Mouse (Mus musculus): ENCODE measurements around the gene Hirip3.
A peak's percentile ranks its signal among the peaks of the same experiment; 100 is the strongest.

The Hirip3 gene

GRCm38 (mm10) chr7:126861429-126862130, at the start of gene Hirip3:
Gene Hirip3 (plus strand): TSS chr7:126861972.
- DNase-seq (ENCODE audit: low read depth, low spot score): peak; percentile 97

DNA sequence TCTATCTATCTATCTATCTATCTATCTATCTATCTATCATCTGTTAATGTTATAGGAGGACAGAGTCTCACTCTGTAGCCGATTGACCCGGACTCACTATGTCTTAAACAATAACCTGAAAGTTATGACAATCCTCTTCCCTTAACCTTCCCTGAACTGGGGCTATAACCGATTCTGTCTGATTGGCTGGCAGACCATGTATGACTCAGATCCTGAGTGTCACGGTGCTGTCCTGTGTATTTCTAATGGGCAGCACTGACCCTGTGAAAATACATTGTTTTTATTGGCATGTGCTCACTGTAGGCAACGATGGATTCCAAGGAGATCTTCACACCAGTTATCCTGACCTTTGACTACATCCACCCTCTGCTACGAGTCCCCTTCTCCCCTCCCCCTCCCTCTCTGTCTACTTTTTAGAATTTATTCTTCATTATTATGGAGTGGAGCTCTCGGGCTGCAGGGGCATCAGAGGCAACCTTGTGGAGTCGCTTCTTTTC, 46.0 kb upstream of the Hirip3 start:
- DNase-seq (ENCODE audit: low read depth, low spot score): no peak

- DNase-seq (ENCODE audit: low read depth, low spot score): no peak
Measured at GRCm38 (mm10) chr7:126816494-126816893, 45.3 kb upstream of the Hirip3 start.

GRCm38 (mm10) chr7:126817595-126817994, 44.2 kb upstream of the Hirip3 start:
- peak; percentile 59 for DNase-seq (ENCODE audit: low read depth, low spot score)

GRCm38 (mm10) chr7:126818818-126819217, 43.0 kb upstream of the Hirip3 start:
- no peak for DNase-seq (ENCODE audit: low read depth, low spot score)

- DNase-seq (ENCODE audit: low read depth, low spot score): peak; percentile 86
Measured at GRCm38 (mm10) chr7:126821835-126822511, 39.8 kb upstream of the Hirip3 start.

DNA sequence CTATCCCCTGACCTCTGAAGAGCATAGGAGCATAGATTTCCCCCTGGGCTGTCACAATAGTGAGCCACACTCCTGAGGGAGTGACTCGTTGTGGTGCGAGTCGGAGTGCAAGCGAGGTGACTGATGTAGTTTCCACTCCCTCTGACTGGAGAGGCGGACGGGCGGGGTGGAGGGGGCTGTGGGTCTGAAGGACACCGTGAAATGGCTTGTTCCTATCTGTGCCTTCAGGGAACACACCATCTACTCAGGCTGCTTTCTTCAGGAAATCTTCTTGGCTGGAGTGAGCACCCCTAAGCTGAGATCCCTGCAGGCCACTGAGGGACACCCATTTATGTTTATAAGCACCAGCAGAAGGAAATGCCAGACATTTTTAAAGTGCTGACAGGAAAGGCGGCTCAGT, 39.0 kb upstream of the Hirip3 start:
- DNase-seq (ENCODE audit: low read depth, low spot score): no peak

GRCm38 (mm10) chr7:126823202-126823711, 38.5 kb upstream of the Hirip3 start:
- no peak for DNase-seq (ENCODE audit: low read depth, low spot score)

DNA sequence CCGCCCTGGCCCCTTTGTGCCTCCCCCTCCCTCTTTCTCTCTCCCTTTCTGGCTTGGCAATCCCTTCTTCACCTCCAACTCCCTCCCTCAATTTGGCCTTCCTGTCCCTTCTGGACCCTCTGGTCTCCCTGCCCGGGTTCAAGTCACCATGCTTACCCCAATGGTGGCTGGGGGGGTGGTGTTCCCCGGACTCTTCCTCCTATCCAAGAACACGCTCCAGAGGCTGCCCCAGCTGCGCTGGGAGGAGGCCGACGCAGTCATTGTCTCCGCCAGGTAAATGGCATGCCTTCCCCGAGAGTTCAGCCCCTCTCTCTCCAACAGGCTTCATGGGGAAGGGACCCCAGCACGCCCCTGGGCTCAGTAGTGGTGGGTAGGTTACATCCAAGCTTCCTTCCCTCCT, 37.8 kb upstream of the Hirip3 start:
- DNase-seq (ENCODE audit: low read depth, low spot score): no peak

GRCm38 (mm10) chr7:126825403-126825802, 36.4 kb upstream of the Hirip3 start:
- no peak for DNase-seq (ENCODE audit: low read depth, low spot score)

- no peak for DNase-seq (ENCODE audit: low read depth, low spot score)
Measured at GRCm38 (mm10) chr7:126825952-126826351, 35.8 kb upstream of the Hirip3 start.

GRCm38 (mm10) chr7:126831539-126831938, 30.2 kb upstream of the Hirip3 start, which contains the start of gene 4930451I11Rik:
Gene 4930451I11Rik (minus strand): TSS chr7:126831639.
- no peak for DNase-seq (ENCODE audit: low read depth, low spot score)

DNA sequence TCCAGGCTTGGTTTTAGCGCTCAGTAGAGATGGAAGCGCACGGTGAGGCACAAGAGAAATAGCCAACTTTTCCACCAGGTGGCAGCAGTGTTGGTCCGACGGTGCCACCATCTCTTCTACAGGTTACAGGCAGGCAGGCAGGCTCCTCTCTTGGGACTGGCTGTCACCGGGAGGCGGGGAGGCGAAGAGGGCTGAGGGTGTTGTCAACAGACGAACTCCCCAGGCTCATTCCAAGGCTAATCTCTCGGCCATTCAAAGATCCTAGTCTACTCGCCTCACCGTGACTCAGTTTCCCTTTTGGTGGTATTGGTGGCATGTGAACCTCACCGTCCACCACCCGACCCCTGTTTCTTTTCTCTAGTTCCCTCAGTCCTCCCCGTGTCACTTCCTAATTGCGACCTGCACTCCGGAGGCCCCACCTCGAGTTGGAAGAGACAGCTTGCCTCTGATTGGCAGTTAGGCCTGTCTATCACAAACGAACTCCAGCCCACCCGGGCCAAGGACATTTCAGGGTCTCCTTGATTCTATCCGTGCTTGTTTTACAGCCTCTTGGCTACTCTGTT, 29.7 kb upstream of the Hirip3 start:
- peak; percentile 97 for DNase-seq (ENCODE audit: low read depth, low spot score)

DNA sequence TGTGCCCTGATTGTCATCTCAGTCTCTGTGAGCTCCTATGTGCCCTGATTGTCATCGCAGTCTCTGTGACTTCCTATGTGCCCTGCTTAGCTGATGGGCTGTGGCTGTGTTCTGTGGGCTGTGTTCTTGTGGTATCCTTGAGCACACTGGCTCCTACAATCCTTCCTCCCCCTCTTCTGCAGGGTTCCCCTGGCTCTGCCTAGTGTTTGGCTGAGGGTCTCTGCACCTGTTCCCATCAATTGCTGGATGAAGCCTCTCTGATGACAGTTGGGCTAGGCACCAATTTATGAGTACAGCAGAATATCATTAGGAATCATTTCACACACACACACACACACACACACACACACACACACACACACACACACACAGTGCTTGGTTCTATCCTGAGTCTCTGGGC, 28.5 kb upstream of the Hirip3 start:
- no peak for DNase-seq (ENCODE audit: low read depth, low spot score)

DNA sequence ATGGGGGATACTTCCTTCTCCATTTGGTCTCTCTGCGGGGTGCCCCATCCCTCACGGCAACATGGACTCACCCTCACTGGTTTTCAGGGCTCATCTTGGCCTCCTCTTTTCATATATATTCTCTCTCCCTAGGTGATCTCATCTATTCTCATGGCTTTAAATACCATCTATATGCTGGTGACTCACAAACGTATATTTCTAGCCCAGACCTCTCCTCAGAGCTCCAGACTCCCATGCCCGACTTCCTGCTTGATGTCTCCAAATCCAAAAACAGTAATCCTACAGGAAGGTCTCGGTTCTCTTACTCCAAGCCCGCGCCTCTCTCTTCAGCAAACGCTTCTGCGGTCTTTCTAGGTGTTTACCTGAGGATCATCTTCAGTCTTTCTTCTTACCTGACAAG, 18.5 kb upstream of the Hirip3 start:
- DNase-seq (ENCODE audit: low read depth, low spot score): no peak

DNA sequence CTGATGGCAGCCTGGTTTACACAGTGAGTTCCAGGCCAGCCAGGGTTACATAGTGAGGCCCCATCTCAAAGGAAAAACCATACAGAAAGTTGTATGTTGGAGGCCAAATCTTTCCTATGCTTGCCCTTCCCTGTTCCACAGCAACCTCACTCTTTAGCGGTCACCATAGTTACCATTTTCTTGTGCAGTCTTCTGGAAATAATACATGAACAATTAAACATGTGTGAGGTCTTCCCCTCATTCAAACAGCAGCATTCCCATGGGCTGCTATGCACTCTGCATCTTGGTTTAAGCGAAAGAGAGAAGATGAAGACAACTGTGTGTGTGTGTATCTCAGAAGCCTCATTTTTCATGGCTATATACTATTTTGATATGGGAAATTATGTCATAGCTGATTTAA, 16.3 kb upstream of the Hirip3 start:
- no peak for DNase-seq (ENCODE audit: low read depth, low spot score)

DNA sequence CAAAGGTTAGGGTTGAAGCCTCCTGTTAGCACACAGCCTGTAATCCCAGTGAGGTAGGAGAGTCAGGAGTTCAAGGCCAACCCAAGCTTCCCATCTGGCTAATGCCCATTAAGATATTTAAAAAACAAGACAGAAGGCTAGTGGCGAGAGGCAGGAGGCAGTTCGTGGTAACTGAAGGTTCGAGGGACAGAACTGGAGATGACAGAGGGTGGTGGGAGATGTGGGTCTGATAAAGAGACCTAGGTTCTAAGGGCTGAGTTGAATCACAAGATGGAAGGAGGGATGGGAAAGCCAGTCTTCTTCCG, 14.7 kb upstream of the Hirip3 start, which contains the start of gene Doc2a:
Gene Doc2a, plus strand, starts transcription at position 301 of the 305 bp plus-strand sequence.
- no peak for DNase-seq (ENCODE audit: low read depth, low spot score)

DNA sequence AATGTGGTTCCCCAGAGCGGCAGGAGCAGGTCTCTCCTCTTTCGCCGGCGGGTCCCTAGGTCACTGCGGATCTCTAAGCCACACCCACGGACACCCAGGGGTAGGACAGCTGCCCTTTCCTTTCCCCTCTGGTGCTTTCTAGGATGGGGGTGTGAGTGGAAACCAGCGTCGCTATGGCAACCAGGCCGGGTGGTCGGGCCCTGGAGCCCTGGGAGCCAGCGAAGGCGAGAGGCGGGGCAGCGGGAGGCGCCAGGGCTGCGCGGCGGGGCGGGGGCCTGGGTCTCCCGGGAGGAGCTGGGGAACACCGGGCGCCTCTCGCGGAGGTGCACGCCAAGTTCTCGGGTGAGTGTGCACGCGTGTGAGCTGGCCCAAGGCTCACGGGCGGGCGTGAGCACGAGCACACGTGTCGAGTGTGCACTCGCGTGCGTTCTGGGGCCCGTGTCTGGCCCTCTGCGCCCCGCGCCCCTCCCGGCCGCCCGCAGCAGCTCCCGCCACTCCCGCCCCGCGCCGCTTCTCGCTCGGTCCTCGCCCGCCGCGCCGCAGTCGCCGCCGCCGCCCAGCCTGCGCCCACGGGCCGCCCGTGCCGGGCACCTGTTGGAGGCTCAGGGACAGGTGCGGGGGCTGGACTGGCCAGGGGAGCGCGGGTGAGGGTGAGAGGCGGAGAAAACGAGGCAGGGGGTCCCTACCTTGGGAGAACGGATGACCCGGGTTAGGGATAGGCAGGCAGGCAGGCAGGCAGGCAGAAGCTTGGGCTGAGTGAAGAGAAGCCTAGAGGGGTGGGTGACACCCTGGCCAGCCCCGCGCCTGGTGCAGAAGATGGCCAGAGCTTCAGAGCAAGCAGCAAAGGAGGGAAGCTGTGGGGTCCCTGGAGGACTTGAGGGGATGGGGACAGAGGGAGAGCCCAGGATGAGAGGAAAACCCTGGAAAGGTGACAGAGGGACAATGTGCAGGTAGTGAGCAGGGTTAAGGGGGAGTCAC, 14.1 kb upstream of the Hirip3 start:
- peak; percentile 66 for DNase-seq (ENCODE audit: low read depth, low spot score)

- DNase-seq (ENCODE audit: low read depth, low spot score): no peak
Measured at GRCm38 (mm10) chr7:126848794-126849193, 13.0 kb upstream of the Hirip3 start.

- DNase-seq (ENCODE audit: low read depth, low spot score): no peak
Measured at GRCm38 (mm10) chr7:126850161-126850560, 11.6 kb upstream of the Hirip3 start.

- DNase-seq (ENCODE audit: low read depth, low spot score): no peak
Measured at GRCm38 (mm10) chr7:126851192-126851591, 10.6 kb upstream of the Hirip3 start.
